Mouse (Mus musculus): ENCODE measurements at regions not wholly inside any gene's neighbourhood (a gene's known extent, or its start where the extent isn't known, plus 50 kb on each side); places are given as distances from the start of the nearest gene placed in this dataset.

DNA sequence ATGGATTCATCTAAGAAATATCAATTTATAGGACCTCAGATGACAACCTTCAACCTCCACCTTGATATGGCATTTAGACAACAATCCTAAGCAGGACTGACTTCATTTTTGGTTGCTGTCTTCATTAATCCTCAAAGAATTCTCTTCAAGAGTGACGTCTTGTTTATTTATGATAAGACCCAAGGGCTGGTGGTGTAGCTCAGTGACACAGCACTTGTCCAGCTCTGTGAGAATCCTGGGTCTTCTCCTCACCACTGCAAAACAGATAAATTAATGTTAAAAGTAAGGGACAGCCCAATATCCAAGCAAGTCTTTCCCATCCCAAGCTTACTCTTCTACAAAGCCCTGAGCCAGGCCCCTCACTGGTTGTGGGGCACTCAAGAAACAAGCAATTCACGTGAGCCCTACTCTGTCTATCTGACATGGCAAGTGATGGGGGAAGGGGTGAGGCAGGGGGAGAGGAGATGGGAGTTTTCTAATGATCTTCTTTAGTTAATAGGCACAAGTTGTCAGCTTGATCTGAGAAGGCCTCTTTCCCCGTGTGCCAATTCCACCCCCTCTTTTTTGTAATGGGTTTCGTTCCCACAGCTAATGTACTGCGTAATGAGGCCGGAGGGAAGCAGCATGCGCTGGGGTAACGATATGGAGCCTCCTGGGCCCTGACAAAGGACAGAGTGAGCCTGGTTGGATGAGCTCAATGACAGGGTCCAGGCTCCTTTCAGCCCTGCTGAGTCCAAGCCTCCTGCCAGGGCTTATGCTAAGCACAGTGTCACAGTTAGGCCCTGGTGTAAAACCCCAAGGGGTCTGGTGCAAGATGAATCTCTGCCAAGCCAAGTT lies 127.7 kb upstream of the Parp11 start:
- H3K27ac ChIP-seq (replicated peaks): no peak overlapping the region

DNA sequence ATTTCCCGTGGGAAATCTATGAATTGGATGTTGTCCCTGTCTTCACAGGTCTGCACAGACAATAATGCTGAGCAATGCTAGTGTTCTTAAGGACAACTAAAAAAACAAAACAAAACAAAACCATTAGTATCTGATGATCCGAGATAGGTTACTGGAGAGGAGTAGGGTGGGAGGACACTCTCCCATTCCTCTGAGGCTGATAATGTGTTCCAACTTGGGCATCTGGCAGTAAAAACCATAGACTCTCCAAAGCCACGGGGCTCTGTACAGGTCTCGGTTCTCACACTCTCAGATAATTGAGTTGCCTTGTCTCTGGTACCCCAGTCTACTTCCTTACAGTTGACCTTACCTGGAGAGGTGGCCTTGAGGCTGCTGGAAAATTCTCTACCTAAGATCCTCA lies 126.0 kb upstream of the Parp11 start:
- H3K4me3 ChIP-seq (replicated peaks): no peak overlapping the region
- H3K27me3 ChIP-seq: no peaks in the 10 kb centered on the region
- no peak overlapping the region for H3K9ac ChIP-seq
- WGBS: 78% methylated on average over 4 of the region's 4 CpGs
- ATAC-seq (ENCODE audit: insufficient number of reproducible peaks, low FRiP score, low TSS enrichment, low read depth): no peak
- H3K27ac ChIP-seq (replicated peaks): no peak overlapping the region
- no peak overlapping the region for H3K4me2 ChIP-seq (replicated peaks)
- H3K4me1 ChIP-seq: peaks cover 14% of the 10 kb centered on the region
- H3K36me3 ChIP-seq: no peaks in the 10 kb centered on the region
- H3K9me3 ChIP-seq (replicated peaks): no peaks in the 10 kb centered on the region

More for the DNA sequence above, 127.7 kb upstream of the Parp11 start:
- H3K9me3 ChIP-seq (replicated peaks): no peaks in the 10 kb centered on the region
- no peaks in the 10 kb centered on the region for H3K4me1 ChIP-seq
- no peak overlapping the region for H3K4me2 ChIP-seq (replicated peaks)
- no peaks in the 10 kb centered on the region for H3K36me3 ChIP-seq
- WGBS: 57% methylated on average over 8 of the region's 8 CpGs
- no peak for ATAC-seq (ENCODE audit: insufficient number of reproducible peaks, low FRiP score, low TSS enrichment, low read depth)
- no peak overlapping the region for H3K4me3 ChIP-seq (replicated peaks)
- no peaks in the 10 kb centered on the region for H3K27me3 ChIP-seq
- no peak overlapping the region for H3K9ac ChIP-seq

GRCm38 (mm10) chr6:127321031-127321430 lies 125.6 kb upstream of the Parp11 start:
- H3K27me3 ChIP-seq: no peaks in the 10 kb centered on the region
- H3K9me3 ChIP-seq (replicated peaks): no peaks in the 10 kb centered on the region
- H3K4me2 ChIP-seq (replicated peaks): no peak overlapping the region
- no peak for ATAC-seq (ENCODE audit: insufficient number of reproducible peaks, low FRiP score, low TSS enrichment, low read depth)
- H3K9ac ChIP-seq: no peak overlapping the region
- peaks cover 16% of the 10 kb centered on the region for H3K4me1 ChIP-seq
- H3K4me3 ChIP-seq (replicated peaks): no peak overlapping the region
- H3K27ac ChIP-seq (replicated peaks): no peak overlapping the region
- H3K36me3 ChIP-seq: no peaks in the 10 kb centered on the region
- WGBS: 93% methylated on average over 3 of the region's 3 CpGs

DNA sequence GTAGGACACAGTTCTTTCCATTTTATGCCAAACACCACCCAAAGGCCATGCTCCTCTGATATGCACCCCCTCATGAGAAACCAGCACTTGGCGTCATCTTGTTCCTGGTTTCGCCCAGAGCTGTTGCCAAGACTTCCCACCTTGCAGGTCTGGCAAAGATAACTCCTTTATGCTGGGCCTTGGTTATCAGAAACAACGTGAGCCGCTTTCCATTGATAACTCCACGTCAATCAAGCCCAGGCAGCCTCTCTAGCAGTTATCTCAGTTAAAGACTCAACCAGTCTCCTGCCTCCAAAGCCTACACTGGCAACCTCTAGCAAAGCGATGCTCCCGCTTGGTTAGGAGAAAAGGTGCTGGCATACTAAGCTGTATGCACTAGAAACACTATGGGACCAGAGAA lies 124.2 kb upstream of the Parp11 start:
- ATAC-seq (ENCODE audit: insufficient number of reproducible peaks, low FRiP score, low TSS enrichment, low read depth): no peak
- WGBS: 81% methylated on average over 7 of the region's 7 CpGs
- H3K36me3 ChIP-seq: no peaks in the 10 kb centered on the region
- H3K9ac ChIP-seq: no peak overlapping the region
- no peak overlapping the region for H3K4me3 ChIP-seq (replicated peaks)
- H3K27ac ChIP-seq (replicated peaks): no peak overlapping the region
- H3K9me3 ChIP-seq (replicated peaks): no peaks in the 10 kb centered on the region
- H3K4me2 ChIP-seq (replicated peaks): no peak overlapping the region
- no peaks in the 10 kb centered on the region for H3K27me3 ChIP-seq
- H3K4me1 ChIP-seq: peaks cover 16% of the 10 kb centered on the region

DNA sequence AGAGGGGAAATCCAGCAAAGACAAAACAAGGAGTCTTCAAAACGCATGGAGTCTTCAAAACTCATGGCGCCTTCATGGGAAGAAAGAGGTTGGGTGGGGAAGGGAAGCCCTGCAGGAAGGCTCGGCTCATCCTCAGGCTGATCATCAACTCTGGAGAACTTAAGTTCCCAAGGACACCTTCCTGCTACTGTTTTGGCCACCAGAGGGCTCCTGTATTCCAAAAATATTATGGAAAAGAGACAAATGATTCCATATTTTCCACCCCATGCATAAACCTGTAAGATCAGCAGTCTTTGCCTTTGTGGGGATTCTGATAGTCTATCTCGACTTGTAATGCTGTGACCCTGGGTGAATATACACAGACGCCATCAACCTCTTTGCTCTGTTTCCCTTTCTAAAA lies 121.7 kb upstream of the Parp11 start:
- H3K4me2 ChIP-seq (replicated peaks): no peak overlapping the region
- WGBS: 30% methylated on average over 5 of the region's 5 CpGs
- ATAC-seq (ENCODE audit: insufficient number of reproducible peaks, low FRiP score, low TSS enrichment, low read depth): no peak
- H3K27ac ChIP-seq (replicated peaks): 0 out of 2 replicates have a peak overlapping the region, but pooled peaks have one; percentile 28
- H3K9me3 ChIP-seq (replicated peaks): no peaks in the 10 kb centered on the region
- peaks cover 27% of the 10 kb centered on the region for H3K4me1 ChIP-seq
- no peak overlapping the region for H3K9ac ChIP-seq
- no peak overlapping the region for H3K4me3 ChIP-seq (replicated peaks)
- H3K36me3 ChIP-seq: no peaks in the 10 kb centered on the region
- no peaks in the 10 kb centered on the region for H3K27me3 ChIP-seq

GRCm38 (mm10) chr6:127325596-127326332 lies 120.9 kb upstream of the Parp11 start:
- no peaks in the 10 kb centered on the region for H3K36me3 ChIP-seq

DNA sequence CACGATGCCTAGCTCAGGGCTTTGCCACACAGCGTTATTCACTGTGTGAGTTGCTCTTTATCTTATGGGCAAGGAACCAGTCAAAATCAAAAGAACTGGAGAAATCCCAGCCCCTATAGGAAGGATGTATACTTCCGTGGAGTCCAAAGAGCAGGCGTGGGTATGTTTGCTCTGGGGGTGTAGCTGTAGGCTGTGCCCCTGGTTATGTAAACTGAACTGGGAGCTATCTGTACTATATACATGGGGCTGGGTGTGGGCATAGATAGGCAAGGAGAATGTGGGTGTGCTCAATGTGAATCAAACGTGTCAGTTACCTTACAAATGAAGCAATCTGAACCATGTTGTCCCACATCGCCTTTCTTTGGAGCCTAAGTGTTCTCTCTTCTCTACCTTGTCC lies 120.3 kb upstream of the Parp11 start:
- H3K9me3 ChIP-seq (replicated peaks): no peaks in the 10 kb centered on the region
- no peak for ATAC-seq (ENCODE audit: insufficient number of reproducible peaks, low FRiP score, low TSS enrichment, low read depth)

More at GRCm38 (mm10) chr6:127325596-127326332, 120.9 kb upstream of the Parp11 start:
- H3K27ac ChIP-seq (replicated peaks): no peak overlapping the region
- no peak overlapping the region for H3K4me2 ChIP-seq (replicated peaks)
- ATAC-seq (ENCODE audit: insufficient number of reproducible peaks, low FRiP score, low TSS enrichment, low read depth): no peak
- H3K9me3 ChIP-seq (replicated peaks): no peaks in the 10 kb centered on the region
- peaks cover 32% of the 10 kb centered on the region for H3K4me1 ChIP-seq
- 61% methylated on average over 7 of the region's 7 CpGs for WGBS
- no peaks in the 10 kb centered on the region for H3K27me3 ChIP-seq
- H3K9ac ChIP-seq: no peak overlapping the region
- no peak overlapping the region for H3K4me3 ChIP-seq (replicated peaks)

GRCm38 (mm10) chr6:127329191-127330014 lies 117.2 kb upstream of the Parp11 start:
- WGBS: 37% methylated on average over 20 of the region's 20 CpGs
- H3K9me3 ChIP-seq (replicated peaks): no peaks in the 10 kb centered on the region
- peak overlapping the region; percentile 18; the same call in 1 of the 2 replicates for H3K9ac ChIP-seq
- no peaks in the 10 kb centered on the region for H3K27me3 ChIP-seq
- no peak for ATAC-seq (ENCODE audit: insufficient number of reproducible peaks, low FRiP score, low TSS enrichment, low read depth)
- peak overlapping the region; percentile 92 for H3K27ac ChIP-seq (replicated peaks)
- peak overlapping the region; percentile 45 for H3K4me3 ChIP-seq (replicated peaks)
- no peaks in the 10 kb centered on the region for H3K36me3 ChIP-seq
- peaks cover 37% of the 10 kb centered on the region for H3K4me1 ChIP-seq
- H3K4me2 ChIP-seq (replicated peaks): peak overlapping the region; percentile 63

More for the DNA sequence above, 120.3 kb upstream of the Parp11 start:
- H3K4me2 ChIP-seq (replicated peaks): no peak overlapping the region
- H3K4me3 ChIP-seq (replicated peaks): no peak overlapping the region
- H3K27me3 ChIP-seq: no peaks in the 10 kb centered on the region
- WGBS: 70% methylated on average over 6 of the region's 6 CpGs
- H3K9ac ChIP-seq: no peak overlapping the region
- peaks cover 38% of the 10 kb centered on the region for H3K4me1 ChIP-seq
- no peak overlapping the region for H3K27ac ChIP-seq (replicated peaks)
- H3K36me3 ChIP-seq: no peaks in the 10 kb centered on the region

DNA sequence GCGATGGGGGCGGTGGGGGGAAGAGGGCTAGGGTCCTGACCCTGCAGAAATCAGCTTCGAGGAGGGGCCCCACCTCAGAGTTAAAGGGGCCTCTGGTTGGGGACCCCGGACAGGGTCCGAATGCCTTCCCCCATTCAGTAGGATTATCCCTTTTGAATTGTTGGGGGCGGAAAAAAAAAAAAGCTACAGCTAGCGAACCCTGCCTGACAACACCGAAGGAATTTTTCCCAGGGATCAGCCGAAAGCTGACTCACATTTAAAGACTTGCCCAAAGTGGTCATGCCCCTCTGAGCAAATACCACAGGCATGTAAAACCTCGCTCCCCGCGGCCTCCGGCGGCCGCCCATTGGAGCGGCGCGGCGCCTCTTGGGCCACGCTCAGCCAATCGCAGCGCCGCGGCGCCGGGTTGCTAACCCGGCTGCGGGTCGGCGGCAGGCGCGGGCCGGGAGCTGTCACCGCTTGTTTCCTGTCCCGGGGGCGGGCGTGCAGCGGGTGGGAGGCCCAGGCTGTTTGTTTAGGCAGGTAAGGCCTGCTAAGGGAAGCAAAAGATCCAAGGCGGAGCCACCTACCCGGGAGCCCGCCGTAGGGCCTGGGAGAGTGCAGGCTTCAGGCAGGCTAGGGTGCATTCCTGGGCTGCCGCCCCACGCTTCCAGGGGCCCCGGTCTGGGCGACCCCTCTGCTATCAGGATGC lies 116.5 kb upstream of the Parp11 start:
- under 1% methylated on average over 46 of the region's 46 CpGs for WGBS
- peak; percentile 94 for ATAC-seq (ENCODE audit: insufficient number of reproducible peaks, low FRiP score, low TSS enrichment, low read depth)

DNA sequence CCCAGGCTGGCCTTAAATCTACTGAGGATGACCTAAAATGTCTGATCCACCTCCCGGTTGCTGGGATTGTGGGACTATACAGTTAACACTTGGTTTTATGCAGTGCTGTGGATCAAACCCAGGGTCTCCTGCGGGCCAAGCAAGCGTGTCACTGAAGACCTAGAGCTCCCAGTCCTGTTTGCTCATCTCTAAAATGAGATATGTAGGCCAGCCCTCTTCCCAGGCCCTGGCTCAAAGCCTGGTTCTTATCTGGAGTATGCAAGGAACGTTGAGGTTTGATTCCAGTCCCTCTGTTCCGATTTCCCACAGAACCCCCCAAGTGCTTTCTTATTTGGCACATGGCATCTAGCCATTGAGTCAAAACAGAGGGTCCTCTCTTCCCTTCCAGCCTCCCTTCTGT lies 115.5 kb upstream of the Parp11 start:
- no peaks in the 10 kb centered on the region for H3K36me3 ChIP-seq
- no peaks in the 10 kb centered on the region for H3K27me3 ChIP-seq
- H3K4me1 ChIP-seq: peaks cover 33% of the 10 kb centered on the region
- no peak overlapping the region for H3K4me3 ChIP-seq (replicated peaks)
- WGBS: 69% methylated on average over 5 of the region's 5 CpGs
- ATAC-seq (ENCODE audit: insufficient number of reproducible peaks, low FRiP score, low TSS enrichment, low read depth): no peak
- H3K4me2 ChIP-seq (replicated peaks): no peak overlapping the region
- H3K27ac ChIP-seq (replicated peaks): peak overlapping the region; percentile 92
- H3K9ac ChIP-seq: no peak overlapping the region
- no peaks in the 10 kb centered on the region for H3K9me3 ChIP-seq (replicated peaks)

More for the DNA sequence above, 116.5 kb upstream of the Parp11 start:
- Histone ChIP-seq H3K36me3 (no peaks in the 10 kb centered on the region), H3K4me1 (peaks cover 29% of the 10 kb centered on the region), H3K27ac (replicated peaks) (peak overlapping the region; percentile 92), H3K27me3 (no peaks in the 10 kb centered on the region), H3K9me3 (replicated peaks) (no peaks in the 10 kb centered on the region), H3K9ac (peak overlapping the region; percentile 39; the same call in 1 of the 2 replicates), H3K4me3 (replicated peaks) (peak overlapping the region; percentile 45), H3K4me2 (replicated peaks) (peak overlapping the region; percentile 63)

Data from embryonic facial prominence, embryonic 15.5 days (tissue).